Mouse (Mus musculus): ENCODE data around the gene Map2k1. TPM values are rescaled to one million over a fixed set of nuclear protein-coding genes. Genes with fewer than 3 reads are reported as not detected.
"Not testable (repeated sequence)": the region's sequence is repeated elsewhere in the genome, so short reads cannot be mapped to it uniquely, and the experiment has no call there.

Gene Map2k1
- polyA plus RNA-seq, 1 experiment from 2014 or later = 100 TPM

- Histone ChIP-seq H3K27me3 (ENCODE audit: control insufficient read depth, insufficient read depth, low read length) (no peaks in the 10 kb centered on the region), H3K4me2 (no peak overlapping the region), H3K4me3 (ENCODE audit: low read depth, low read length) (no peak overlapping the region), H3K36me3 (ENCODE audit: control insufficient read depth, insufficient read depth, low read length) (peaks cover 10% of the 10 kb centered on the region; the same call in 1 of the 2 replicates), H3K4me1 (ENCODE audit: control insufficient read depth, insufficient read depth, low read length) (0 out of 2 replicates have a peak, but pooled peaks cover 4% of the 10 kb centered on the region), H3K27ac (ENCODE audit: low read depth, low read length) (peak overlapping the region; percentile 22; the same call in 1 of the 2 replicates), H3K9ac (ENCODE audit: low read depth, low read length) (no peak overlapping the region), H3K9me3 (replicated peaks; ENCODE audit: control insufficient read depth, low read length) (no peaks in the 10 kb centered on the region)
- no peak for ATAC-seq (replicated peaks; ENCODE audit: insufficient number of reproducible peaks, low FRiP score, low TSS enrichment)
- 62% methylated on average over 4 of the region's 4 CpGs for WGBS (ENCODE audit: insufficient replicate concordance)
These were observed 57.9 kb downstream of the Map2k1 start for GRCm38 (mm10) chr9:64195554-64195953.

- Histone ChIP-seq H3K27ac (ENCODE audit: low read depth, low read length) (no peak overlapping the region), H3K27me3 (ENCODE audit: control insufficient read depth, insufficient read depth, low read length) (no peaks in the 10 kb centered on the region), H3K36me3 (ENCODE audit: control insufficient read depth, insufficient read depth, low read length) (peaks cover 19% of the 10 kb centered on the region), H3K4me1 (ENCODE audit: control insufficient read depth, insufficient read depth, low read length) (0 out of 2 replicates have a peak, but pooled peaks cover 4% of the 10 kb centered on the region), H3K4me2 (no peak overlapping the region), H3K9me3 (replicated peaks; ENCODE audit: control insufficient read depth, low read length) (no peaks in the 10 kb centered on the region), H3K9ac (ENCODE audit: low read depth, low read length) (no peak overlapping the region), H3K4me3 (ENCODE audit: low read depth, low read length) (no peak overlapping the region)
- WGBS (ENCODE audit: insufficient replicate concordance) = 90% methylated on average over 1 of the region's 1 CpGs
- ATAC-seq (replicated peaks; ENCODE audit: insufficient number of reproducible peaks, low FRiP score, low TSS enrichment) = no peak
These were observed 59.6 kb downstream of the Map2k1 start for GRCm38 (mm10) chr9:64193879-64194278.

GRCm38 (mm10) chr9:64184166-64184840 is 69.1 kb downstream of the Map2k1 start:
- ATAC-seq (replicated peaks; ENCODE audit: insufficient number of reproducible peaks, low FRiP score, low TSS enrichment) = no peak
- H3K9ac ChIP-seq (ENCODE audit: low read depth, low read length) = no peak overlapping the region
- H3K4me1 ChIP-seq (ENCODE audit: control insufficient read depth, insufficient read depth, low read length) = peaks cover 7% of the 10 kb centered on the region
- H3K9me3 ChIP-seq (replicated peaks; ENCODE audit: control insufficient read depth, low read length) = no peaks in the 10 kb centered on the region
- H3K36me3 ChIP-seq (ENCODE audit: control insufficient read depth, insufficient read depth, low read length) = peaks cover 22% of the 10 kb centered on the region
- no peak overlapping the region for H3K27ac ChIP-seq (ENCODE audit: low read depth, low read length)
- 87% methylated on average over 5 of the region's 5 CpGs for WGBS (ENCODE audit: insufficient replicate concordance)
- no peak overlapping the region for H3K4me3 ChIP-seq (ENCODE audit: low read depth, low read length)
- H3K4me2 ChIP-seq = no peak overlapping the region
- no peaks in the 10 kb centered on the region for H3K27me3 ChIP-seq (ENCODE audit: control insufficient read depth, insufficient read depth, low read length)

DNA sequence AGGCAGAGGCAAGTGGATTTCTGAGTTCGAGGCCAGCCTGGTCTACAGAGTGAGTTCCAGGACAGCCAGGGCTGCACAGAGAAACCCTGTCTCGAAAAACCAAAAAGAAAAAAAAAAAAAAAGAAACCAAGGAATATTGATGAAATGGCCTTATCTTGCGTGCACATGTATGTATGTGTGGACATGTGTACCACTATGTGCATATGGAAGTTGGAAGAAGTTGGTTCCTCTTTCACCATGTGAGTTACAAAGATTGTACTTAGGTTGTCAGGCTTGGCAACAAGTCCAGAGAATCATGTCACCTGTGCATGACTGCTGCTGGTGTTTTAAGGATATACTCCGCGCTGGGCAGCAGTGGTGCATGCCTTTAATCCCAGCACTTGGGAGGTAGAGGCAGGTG is 70.1 kb downstream of the Map2k1 start:
- H3K4me1 ChIP-seq (ENCODE audit: control insufficient read depth, insufficient read depth, low read length); H3K4me3 ChIP-seq (ENCODE audit: low read depth, low read length); ATAC-seq (replicated peaks; ENCODE audit: insufficient number of reproducible peaks, low FRiP score, low TSS enrichment); H3K9ac ChIP-seq (ENCODE audit: low read depth, low read length); H3K27me3 ChIP-seq (ENCODE audit: control insufficient read depth, insufficient read depth, low read length); H3K4me2 ChIP-seq; H3K9me3 ChIP-seq (replicated peaks; ENCODE audit: control insufficient read depth, low read length); H3K27ac ChIP-seq (ENCODE audit: low read depth, low read length): not testable (repeated sequence)
- WGBS (ENCODE audit: insufficient replicate concordance) = 88% methylated on average over 5 of the region's 5 CpGs
- H3K36me3 ChIP-seq (ENCODE audit: control insufficient read depth, insufficient read depth, low read length) = peaks cover 18% of the 10 kb centered on the region

DNA sequence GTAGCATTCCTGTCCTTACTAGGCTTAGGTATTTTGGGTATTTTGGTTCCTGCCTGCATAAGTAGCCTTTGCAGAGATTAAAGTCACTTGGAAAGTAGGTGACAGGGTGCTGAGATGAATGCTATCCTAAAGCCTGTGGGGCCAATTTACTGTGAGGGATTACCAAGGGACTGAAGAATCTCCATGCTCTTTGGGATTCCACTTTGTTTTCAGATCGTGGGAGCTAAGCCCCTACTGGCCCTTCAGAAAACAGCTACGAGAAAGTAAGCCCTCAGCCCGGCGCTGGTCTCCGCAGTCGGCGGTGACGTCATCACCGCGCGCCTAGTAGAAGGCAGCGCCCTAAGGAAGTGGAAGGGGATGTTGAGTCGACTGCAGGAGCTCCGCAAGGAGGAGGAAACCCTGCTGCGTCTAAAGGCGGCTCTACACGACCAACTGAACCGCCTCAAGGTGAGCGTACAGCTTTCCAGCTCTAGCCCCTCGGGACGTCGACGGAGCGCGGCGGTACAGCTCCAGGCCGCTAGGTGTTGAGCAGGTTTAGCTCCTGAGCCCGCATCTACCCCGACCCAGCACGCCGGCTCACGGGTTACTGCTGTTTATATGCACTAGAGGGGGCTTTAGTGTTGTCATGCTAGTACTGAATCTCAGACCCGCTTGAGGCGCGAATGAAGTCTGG is 74.3 kb downstream of the Map2k1 start, which contains the start of gene Snapc5:
Gene Snapc5, plus strand, starts transcription at position 301 of the 673 bp plus-strand sequence.
- Histone ChIP-seq H3K4me1 (ENCODE audit: control insufficient read depth, insufficient read depth, low read length) (peaks cover 13% of the 10 kb centered on the region), H3K4me3 (ENCODE audit: low read depth, low read length) (peak within 1 kb of the TSS; percentile 79), H3K27me3 (ENCODE audit: control insufficient read depth, insufficient read depth, low read length) (no peaks in the 10 kb centered on the region), H3K27ac (ENCODE audit: low read depth, low read length) (peak within 1 kb of the TSS; percentile 81), H3K4me2 (peak within 1 kb of the TSS; percentile 73), H3K9ac (ENCODE audit: low read depth, low read length) (peak within 1 kb of the TSS; percentile 80), H3K36me3 (ENCODE audit: control insufficient read depth, insufficient read depth, low read length) (peaks cover 35% of the 10 kb centered on the region), H3K9me3 (replicated peaks; ENCODE audit: control insufficient read depth, low read length) (no peaks in the 10 kb centered on the region)
- under 1% methylated on average over 35 of the region's 35 CpGs for WGBS (ENCODE audit: insufficient replicate concordance)
- ATAC-seq (replicated peaks; ENCODE audit: insufficient number of reproducible peaks, low FRiP score, low TSS enrichment) = peak; percentile 85

- peaks cover 13% of the 10 kb centered on the region for H3K4me1 ChIP-seq (ENCODE audit: control insufficient read depth, insufficient read depth, low read length)
- peak overlapping the region; percentile 81 for H3K27ac ChIP-seq (ENCODE audit: low read depth, low read length)
- WGBS (ENCODE audit: insufficient replicate concordance) = 41% methylated on average over 3 of the region's 3 CpGs
- H3K27me3 ChIP-seq (ENCODE audit: control insufficient read depth, insufficient read depth, low read length) = no peaks in the 10 kb centered on the region
- 0 out of 2 replicates have a peak, but pooled peaks have one; percentile 29 for ATAC-seq (replicated peaks; ENCODE audit: insufficient number of reproducible peaks, low FRiP score, low TSS enrichment)
- peak overlapping the region; percentile 80; the same call in 1 of the 2 replicates for H3K9ac ChIP-seq (ENCODE audit: low read depth, low read length)
- peak overlapping the region; percentile 79 for H3K4me3 ChIP-seq (ENCODE audit: low read depth, low read length)
- no peaks in the 10 kb centered on the region for H3K9me3 ChIP-seq (replicated peaks; ENCODE audit: control insufficient read depth, low read length)
- peak overlapping the region; percentile 73 for H3K4me2 ChIP-seq
- H3K36me3 ChIP-seq (ENCODE audit: control insufficient read depth, insufficient read depth, low read length) = peaks cover 35% of the 10 kb centered on the region
These were observed 74.8 kb downstream of the Map2k1 start for GRCm38 (mm10) chr9:64178610-64178973.

DNA sequence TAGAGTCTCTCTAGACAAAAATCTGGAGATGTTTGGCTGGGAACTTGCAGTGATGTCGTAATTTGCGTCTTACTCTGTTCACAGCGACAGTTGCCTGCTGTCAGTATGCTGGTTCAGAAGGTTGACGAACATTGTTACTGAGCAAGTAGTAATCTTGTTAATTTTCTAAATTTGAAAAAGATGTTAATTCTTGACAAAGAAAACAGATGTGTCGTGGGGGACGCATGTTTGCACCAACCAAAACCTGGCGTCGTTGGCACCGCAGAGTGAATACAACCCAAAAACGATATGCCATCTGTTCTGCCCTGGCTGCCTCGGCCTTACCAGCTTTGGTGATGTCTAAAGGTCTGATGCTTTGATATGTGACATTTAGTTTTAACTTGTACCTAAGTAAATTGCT is 78.1 kb downstream of the Map2k1 start:
- Histone ChIP-seq H3K27me3 (ENCODE audit: control insufficient read depth, insufficient read depth, low read length) (no peaks in the 10 kb centered on the region), H3K9ac (ENCODE audit: low read depth, low read length) (no peak overlapping the region), H3K4me1 (ENCODE audit: control insufficient read depth, insufficient read depth, low read length) (peaks cover 13% of the 10 kb centered on the region), H3K27ac (ENCODE audit: low read depth, low read length) (no peak overlapping the region), H3K4me2 (peak overlapping the region; percentile 81; the same call in 1 of the 2 replicates), H3K36me3 (ENCODE audit: control insufficient read depth, insufficient read depth, low read length) (peaks cover 30% of the 10 kb centered on the region), H3K9me3 (replicated peaks; ENCODE audit: control insufficient read depth, low read length) (no peaks in the 10 kb centered on the region), H3K4me3 (ENCODE audit: low read depth, low read length) (no peak overlapping the region)
- no peak for ATAC-seq (replicated peaks; ENCODE audit: insufficient number of reproducible peaks, low FRiP score, low TSS enrichment)
- WGBS (ENCODE audit: insufficient replicate concordance) = 85% methylated on average over 11 of the region's 11 CpGs

DNA sequence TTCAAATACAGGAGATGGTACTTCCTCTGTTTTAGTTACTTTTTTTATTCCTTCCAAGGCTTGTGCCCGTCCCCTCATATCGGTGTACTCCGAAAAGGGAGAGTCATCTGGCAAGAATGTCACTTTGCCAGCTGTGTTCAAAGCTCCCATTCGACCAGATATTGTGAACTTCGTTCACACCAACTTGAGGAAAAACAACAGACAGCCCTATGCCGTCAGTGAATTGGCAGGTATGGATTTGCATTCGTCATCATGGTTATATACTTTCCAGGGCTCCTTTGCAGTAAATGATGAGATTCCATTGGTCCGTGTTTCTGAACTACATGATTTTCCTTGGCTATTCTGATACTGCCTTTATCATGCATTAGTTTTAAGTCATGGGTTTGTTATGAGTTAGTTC is 78.7 kb downstream of the Map2k1 start:
- Histone ChIP-seq H3K9ac (ENCODE audit: low read depth, low read length) (peak overlapping the region; percentile 43; the same call in 1 of the 2 replicates), H3K27me3 (ENCODE audit: control insufficient read depth, insufficient read depth, low read length) (no peaks in the 10 kb centered on the region), H3K9me3 (replicated peaks; ENCODE audit: control insufficient read depth, low read length) (no peaks in the 10 kb centered on the region), H3K4me2 (peak overlapping the region; percentile 81), H3K27ac (ENCODE audit: low read depth, low read length) (no peak overlapping the region), H3K36me3 (ENCODE audit: control insufficient read depth, insufficient read depth, low read length) (peaks cover 30% of the 10 kb centered on the region), H3K4me3 (ENCODE audit: low read depth, low read length) (peak overlapping the region; percentile 93), H3K4me1 (ENCODE audit: control insufficient read depth, insufficient read depth, low read length) (peaks cover 9% of the 10 kb centered on the region)
- 56% methylated on average over 8 of the region's 8 CpGs for WGBS (ENCODE audit: insufficient replicate concordance)
- no peak for ATAC-seq (replicated peaks; ENCODE audit: insufficient number of reproducible peaks, low FRiP score, low TSS enrichment)
